Mouse (Mus musculus) embryonic fibroblast, embryonic 13.5 days (primary cell): ENCODE results near the gene Nusap1. TPM values are rescaled to one million over a fixed set of nuclear protein-coding genes. Genes with fewer than 3 reads are reported as not detected.
A peak's percentile ranks its signal among the peaks of the same experiment; 100 is the strongest.

Experiments
- H3K27ac ChIP-seq: 2 replicates; pipeline ENCODE4 v1.5.1; 2012; ENCODE audit warnings: low read length, control low read depth, inconsistent platforms; ENCODE audit not compliant: insufficient read depth
- H3K4me1 ChIP-seq: 2 replicates; pipeline ENCODE4 v1.6.1; 2011; ENCODE audit warnings: low read length; ENCODE audit not compliant: control insufficient read depth, insufficient read depth
- H3K4me3 ChIP-seq: 2 replicates; pipeline ENCODE4 v1.5.1; 2011; ENCODE audit warnings: mild to moderate bottlenecking, control low read depth, low read length; ENCODE audit not compliant: insufficient read depth
- CTCF ChIP-seq: IDR thresholded peaks from 2 replicates; pipeline ENCODE4 v1.5.1; 2011; ENCODE audit warnings: mild to moderate bottlenecking, control low read depth, low read length, moderate library complexity, borderline replicate concordance; ENCODE audit not compliant: insufficient read depth
- POLR2A ChIP-seq: IDR thresholded peaks from 2 replicates; pipeline ENCODE4 v1.6.1; 2011; ENCODE audit warnings: low read depth, mild to moderate bottlenecking, control low read depth, low read length, moderate library complexity
- polyA plus RNA-seq: library from polyadenylated mRNA; stranded (reverse); fragments of >200 nt; gene quantifications from 2 replicates; pipeline ENCODE4 v1.2.4, GENCODE M21; 2011; ENCODE audit warnings: low read depth; ENCODE audit not compliant: missing spikeins, insufficient read length

The Nusap1 gene
- polyA plus RNA-seq = 33.0 and 59.3 TPM in 2 replicates

- TF ChIP-seq POLR2A (peak; percentile 68), CTCF (no peak)
- Histone ChIP-seq H3K4me3 (peak within 1 kb of the TSS; percentile 80), H3K4me1 (no peaks in the 10 kb centered on the region), H3K27ac (no peak within 1 kb of the TSS)
These were observed at the start of gene Nusap1, which contains the start of gene Oip5 for GRCm38 (mm10) chr2:119618199-119618982. Gene Nusap1 (plus strand): TSS chr2:119618298. Gene Oip5 (minus strand): TSS chr2:119618469.

- Histone ChIP-seq H3K27ac (no peak overlapping the region), H3K4me1 (no peaks in the 10 kb centered on the region), H3K4me3 (no peak overlapping the region)
- TF ChIP-seq POLR2A = no peak
- TF ChIP-seq CTCF = no peak
These were observed 45.6 kb upstream of the Nusap1 start for GRCm38 (mm10) chr2:119572471-119572870.

- TF ChIP-seq CTCF (no peak), POLR2A (no peak)
- H3K4me1 ChIP-seq = no peaks in the 10 kb centered on the region
- no peak overlapping the region for H3K4me3 ChIP-seq
- no peak overlapping the region for H3K27ac ChIP-seq
These were observed 36.5 kb upstream of the Nusap1 start for GRCm38 (mm10) chr2:119581571-119581970.

GRCm38 (mm10) chr2:119583439-119583838, 34.7 kb upstream of the Nusap1 start:
- Histone ChIP-seq H3K4me1 (no peaks in the 10 kb centered on the region), H3K4me3 (no peak overlapping the region), H3K27ac (no peak overlapping the region)
- TF ChIP-seq POLR2A (no peak), CTCF (no peak)

- H3K4me1 ChIP-seq = no peaks in the 10 kb centered on the region
- no peak for TF ChIP-seq POLR2A
- no peak for TF ChIP-seq CTCF
- no peak overlapping the region for H3K27ac ChIP-seq
- H3K4me3 ChIP-seq = no peak overlapping the region
These were observed 33.8 kb upstream of the Nusap1 start for GRCm38 (mm10) chr2:119584282-119584681.

- Histone ChIP-seq H3K4me3 (no peak overlapping the region), H3K27ac (no peak overlapping the region), H3K4me1 (no peaks in the 10 kb centered on the region)
- TF ChIP-seq POLR2A (no peak), CTCF (peak; percentile 61; the same call in 1 of the 2 replicates)
These were observed 30.7 kb upstream of the Nusap1 start for GRCm38 (mm10) chr2:119587383-119587782.

GRCm38 (mm10) chr2:119591247-119591646, 26.9 kb upstream of the Nusap1 start:
- Histone ChIP-seq H3K27ac (no peak overlapping the region), H3K4me3 (no peak overlapping the region), H3K4me1 (peaks cover 6% of the 10 kb centered on the region)
- TF ChIP-seq POLR2A = no peak
- no peak for TF ChIP-seq CTCF

GRCm38 (mm10) chr2:119593765-119594112, 24.4 kb upstream of the Nusap1 start:
- Histone ChIP-seq H3K27ac (peak overlapping the region; percentile 86), H3K4me3 (no peak overlapping the region), H3K4me1 (peaks cover 6% of the 10 kb centered on the region)
- no peak for TF ChIP-seq POLR2A
- no peak for TF ChIP-seq CTCF

- Histone ChIP-seq H3K4me1 (peaks cover 6% of the 10 kb centered on the region), H3K4me3 (peak overlapping the region; percentile 80), H3K27ac (peak overlapping the region; percentile 41)
- TF ChIP-seq POLR2A (peak; percentile 68), CTCF (no peak)
These were observed 23.8 kb upstream of the Nusap1 start for GRCm38 (mm10) chr2:119594113-119594981.
